Mouse (Mus musculus) ES-Bruce4 (cell line): Measurements from ENCODE around the gene Aak1. TPM values are rescaled to one million over a fixed set of nuclear protein-coding genes. Genes with fewer than 3 reads are reported as not detected.

ENCODE experiments used
- H3K27ac ChIP-seq: 2 replicates; pipeline ENCODE4 v1.5.1; 2012; ENCODE audit warnings: low read length, inconsistent platforms; ENCODE audit not compliant: insufficient read depth
- H3K27me3 ChIP-seq: 2 replicates; pipeline ENCODE4 v1.6.1; 2012; ENCODE audit warnings: mild to moderate bottlenecking, low read length, inconsistent platforms; ENCODE audit not compliant: control insufficient read depth, poor library complexity, insufficient read depth, severe bottlenecking
- H3K36me3 ChIP-seq: 2 replicates; pipeline ENCODE4 v1.6.1; 2012; ENCODE audit warnings: inconsistent platforms, mild to moderate bottlenecking, low read length, moderate library complexity; ENCODE audit not compliant: control insufficient read depth, poor library complexity, insufficient read depth, severe bottlenecking
- H3K4me1 ChIP-seq: one replicate; pipeline ENCODE4 v1.8.1; 2011; ENCODE audit warnings: low read length; ENCODE audit not compliant: control insufficient read depth, insufficient read depth
- H3K4me3 ChIP-seq: 2 replicates; pipeline ENCODE4 v1.5.1; 2011; ENCODE audit warnings: low read depth, mild to moderate bottlenecking, low read length
- H3K9ac ChIP-seq: 2 replicates; pipeline ENCODE4 v1.6.1; 2012; ENCODE audit warnings: low read depth, mild to moderate bottlenecking, inconsistent platforms; ENCODE audit not compliant: poor library complexity, severe bottlenecking
- H3K9me3 ChIP-seq: replicated peaks from 2 replicates; pipeline ENCODE4 v1.6.1; 2012; ENCODE audit warnings: mild to moderate bottlenecking, low read length, inconsistent platforms; ENCODE audit not compliant: control insufficient read depth, poor library complexity, insufficient read depth, severe bottlenecking
- CTCF ChIP-seq: IDR thresholded peaks from one replicate; pipeline ENCODE4 v1.8.1; 2011; ENCODE audit warnings: low read depth, low read length
- EP300 ChIP-seq: IDR thresholded peaks from 2 replicates; pipeline ENCODE4 v1.6.1; 2011; ENCODE audit warnings: low read depth, low read length; ENCODE audit not compliant: insufficient read depth
- POLR2A ChIP-seq: IDR thresholded peaks from one replicate; pipeline ENCODE4 v1.8.1; 2011; ENCODE audit warnings: low read length; ENCODE audit not compliant: insufficient read depth
- polyA plus RNA-seq: library from polyadenylated mRNA; stranded (reverse); fragments of >200 nt; gene quantifications from 2 replicates; pipeline ENCODE4 v1.2.4, GENCODE M21; 2011; ENCODE audit warnings: low read depth; ENCODE audit not compliant: missing spikeins, insufficient read depth, insufficient read length

The Aak1 gene
- polyA plus RNA-seq, 1 experiment = 38.2 TPM

DNA sequence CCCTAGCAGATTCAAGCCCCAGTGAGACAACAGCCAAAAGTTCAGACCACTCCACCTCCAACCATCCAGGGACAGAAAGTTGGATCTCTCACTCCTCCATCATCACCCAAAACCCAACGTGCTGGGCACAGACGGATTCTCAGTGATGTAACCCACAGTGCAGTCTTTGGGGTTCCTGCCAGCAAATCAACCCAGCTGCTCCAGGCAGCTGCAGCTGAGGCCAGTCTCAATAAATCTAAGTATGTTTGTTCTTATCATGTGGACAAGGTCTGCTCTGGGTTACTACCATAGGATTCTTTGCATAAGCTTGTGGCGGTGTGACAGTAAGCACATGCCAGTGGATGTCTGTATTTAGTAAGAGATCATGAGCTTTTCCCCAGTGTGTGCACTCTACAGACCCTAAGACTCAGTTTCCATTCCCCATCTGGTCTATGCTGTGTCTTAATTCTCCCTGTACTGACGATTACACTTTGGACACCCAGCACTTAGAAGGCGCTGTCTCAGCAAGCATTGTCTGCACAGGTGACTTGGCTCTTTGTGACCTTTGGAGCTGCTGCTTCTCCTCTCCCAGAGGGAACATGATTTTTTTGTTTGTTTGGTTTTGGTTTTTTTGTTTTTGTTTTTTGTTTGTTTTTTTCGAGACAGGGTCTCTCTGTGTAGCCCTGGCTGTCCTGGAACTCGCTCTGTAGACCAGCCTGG is 114.8 kb downstream of the Aak1 start:
- H3K4me3 ChIP-seq = no peak overlapping the region
- no peaks in the 10 kb centered on the region for H3K9me3 ChIP-seq
- no peaks in the 10 kb centered on the region for H3K27me3 ChIP-seq
- no peaks in the 10 kb centered on the region for H3K36me3 ChIP-seq
- H3K4me1 ChIP-seq = no peaks in the 10 kb centered on the region
- no peak overlapping the region for H3K9ac ChIP-seq
- TF ChIP-seq POLR2A = no peak
- no peak for TF ChIP-seq EP300
- no peak for TF ChIP-seq CTCF
- no peak overlapping the region for H3K27ac ChIP-seq

- Histone ChIP-seq H3K9me3 (no peaks in the 10 kb centered on the region), H3K4me1 (no peaks in the 10 kb centered on the region), H3K27ac (no peak overlapping the region), H3K36me3 (no peaks in the 10 kb centered on the region), H3K27me3 (no peaks in the 10 kb centered on the region), H3K4me3 (no peak overlapping the region), H3K9ac (no peak overlapping the region)
- TF ChIP-seq CTCF = no peak
- TF ChIP-seq POLR2A = no peak
- no peak for TF ChIP-seq EP300
Observed at GRCm38 (mm10) chr6:86967166-86967565, 117.8 kb downstream of the Aak1 start.

DNA sequence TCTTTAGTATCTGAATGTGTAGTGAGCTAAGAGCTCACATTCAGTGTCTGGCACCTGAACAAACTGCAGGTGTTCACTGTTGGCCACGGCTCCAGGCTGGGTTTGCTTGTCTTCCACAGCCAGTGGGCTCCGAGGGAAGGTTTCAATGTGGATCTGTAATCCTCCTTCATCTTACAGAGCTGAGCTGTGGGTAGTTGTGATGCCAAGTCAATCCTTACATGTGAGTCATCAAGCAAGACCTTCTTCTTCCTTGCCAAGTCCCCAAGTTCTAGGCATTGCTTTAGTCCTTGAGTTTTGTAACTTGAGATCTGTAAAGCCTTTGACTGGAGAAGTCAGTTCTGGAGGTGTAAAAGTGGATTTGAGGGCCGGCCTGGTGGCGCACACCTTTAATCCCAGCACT is 124.6 kb downstream of the Aak1 start:
- TF ChIP-seq CTCF = no peak
- TF ChIP-seq EP300 = no peak
- TF ChIP-seq POLR2A = no peak
- no peaks in the 10 kb centered on the region for H3K27me3 ChIP-seq
- no peaks in the 10 kb centered on the region for H3K4me1 ChIP-seq
- H3K4me3 ChIP-seq = no peak overlapping the region
- no peak overlapping the region for H3K27ac ChIP-seq
- no peaks in the 10 kb centered on the region for H3K36me3 ChIP-seq
- no peak overlapping the region for H3K9ac ChIP-seq
- H3K9me3 ChIP-seq = no peaks in the 10 kb centered on the region

DNA sequence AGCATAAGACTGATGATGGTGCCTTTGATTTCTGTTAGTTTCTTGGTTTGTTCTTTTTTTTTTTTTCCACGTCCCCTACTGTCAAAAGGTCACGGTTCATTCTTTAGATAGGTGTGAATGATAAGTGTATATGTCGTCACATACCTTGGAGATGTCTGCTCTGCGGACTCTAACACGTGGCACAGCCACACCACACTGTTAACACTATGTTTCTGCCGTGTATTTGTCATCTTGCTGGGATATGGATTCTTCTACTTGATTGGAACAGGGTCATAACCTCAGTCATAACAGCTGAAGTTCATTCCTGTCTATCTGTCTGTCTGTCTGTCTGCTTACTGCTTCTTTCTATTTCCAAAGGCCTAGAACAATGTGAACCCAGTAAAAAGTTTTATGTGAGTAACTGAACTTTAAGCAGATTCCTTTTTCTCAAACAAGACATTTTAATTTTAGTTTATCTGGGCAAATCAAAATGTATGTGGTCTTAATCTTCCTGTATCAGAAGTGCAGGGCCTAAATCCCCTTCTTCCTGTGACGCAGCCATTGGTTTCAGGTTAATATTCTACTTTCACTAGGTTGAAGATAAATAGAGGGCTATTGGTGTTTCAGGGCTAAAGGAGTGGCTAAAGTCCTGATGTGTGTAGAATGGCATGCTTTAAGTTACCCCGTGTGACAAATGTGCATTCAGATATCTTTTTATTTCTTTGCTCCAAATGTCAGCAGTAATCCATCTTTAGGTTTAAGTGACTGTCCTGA is 129.0 kb downstream of the Aak1 start:
- Histone ChIP-seq H3K27me3 (no peaks in the 10 kb centered on the region), H3K4me1 (no peaks in the 10 kb centered on the region), H3K9ac (no peak overlapping the region), H3K27ac (no peak overlapping the region), H3K36me3 (no peaks in the 10 kb centered on the region), H3K4me3 (no peak overlapping the region), H3K9me3 (no peaks in the 10 kb centered on the region)
- TF ChIP-seq CTCF = no peak
- no peak for TF ChIP-seq EP300

DNA sequence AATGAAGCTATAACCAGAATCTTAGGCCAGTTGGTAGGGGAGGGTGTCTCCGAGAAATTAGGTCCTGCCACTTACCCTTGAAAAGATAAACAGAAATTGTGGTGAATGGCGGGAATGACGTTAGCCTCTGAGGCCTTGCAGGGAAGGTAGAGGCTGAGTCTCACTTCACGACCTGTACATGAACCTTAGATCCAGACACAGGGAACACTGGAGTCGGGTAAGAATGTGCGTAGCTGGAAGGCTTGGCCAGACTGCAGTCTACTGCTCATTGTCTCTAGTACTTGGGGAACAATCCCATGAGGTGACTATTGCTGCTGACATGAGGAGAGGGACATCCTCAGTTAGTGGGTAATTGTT is 129.6 kb downstream of the Aak1 start:
- Histone ChIP-seq H3K9me3 (no peaks in the 10 kb centered on the region), H3K27me3 (no peaks in the 10 kb centered on the region), H3K9ac (no peak overlapping the region), H3K36me3 (no peaks in the 10 kb centered on the region; the same call in 1 of the 2 replicates), H3K27ac (no peak overlapping the region), H3K4me3 (no peak overlapping the region), H3K4me1 (no peaks in the 10 kb centered on the region)
- TF ChIP-seq EP300 (no peak), CTCF (no peak), POLR2A (no peak)

GRCm38 (mm10) chr6:86981206-86981605 is 131.9 kb downstream of the Aak1 start:
- Histone ChIP-seq H3K9me3 (no peaks in the 10 kb centered on the region), H3K4me3 (no peak overlapping the region), H3K4me1 (no peaks in the 10 kb centered on the region), H3K27ac (no peak overlapping the region), H3K36me3 (no peaks in the 10 kb centered on the region; the same call in 1 of the 2 replicates), H3K9ac (no peak overlapping the region), H3K27me3 (no peaks in the 10 kb centered on the region)
- TF ChIP-seq EP300 (no peak), CTCF (no peak)
